Mouse (Mus musculus): ENCODE measurements around the gene Hnf4a. TPM values are rescaled to one million over a fixed set of nuclear protein-coding genes. Genes with fewer than 3 reads are reported as not detected.

Gene Hnf4a
- polyA plus RNA-seq, 1 experiment: 0.67 TPM

DNA sequence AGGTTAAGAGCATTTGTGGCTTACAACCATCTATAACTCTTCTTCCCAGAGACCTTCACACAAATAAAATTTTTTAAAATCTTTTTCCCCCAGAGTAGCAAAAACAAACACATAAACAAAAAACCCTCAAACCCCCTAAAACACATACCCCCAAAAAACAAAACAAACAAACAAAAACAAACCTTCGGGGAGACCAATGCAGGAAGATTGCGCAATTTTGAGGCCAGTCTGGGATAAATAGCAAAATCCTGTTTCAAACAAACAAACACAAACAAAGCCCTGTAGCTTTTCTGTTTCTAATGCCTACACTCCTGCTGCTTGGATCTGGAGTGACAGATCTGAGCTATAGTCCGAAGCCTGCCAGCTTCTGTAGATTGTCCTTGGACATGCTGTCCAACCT is 19.2 kb upstream of the Hnf4a start:
- DNase-seq: no peak
- Histone ChIP-seq H3K4me1 (ENCODE audit: control insufficient read depth, insufficient read depth, low read length) (no peaks in the 10 kb centered on the region), H3K4me3 (replicated peaks; ENCODE audit: extremely low read depth, low read depth, low read length) (no peak overlapping the region)
- TF ChIP-seq CTCF (IDR thresholded peaks at IDR 0.05; ENCODE audit: insufficient read depth, low read length) (no peak), POLR2A (IDR thresholded peaks at IDR 0.05; ENCODE audit: borderline replicate concordance, extremely low read depth, low read depth, low read length) (no peak)
- 74% methylated on average over 3 of the region's 3 CpGs for WGBS

DNA sequence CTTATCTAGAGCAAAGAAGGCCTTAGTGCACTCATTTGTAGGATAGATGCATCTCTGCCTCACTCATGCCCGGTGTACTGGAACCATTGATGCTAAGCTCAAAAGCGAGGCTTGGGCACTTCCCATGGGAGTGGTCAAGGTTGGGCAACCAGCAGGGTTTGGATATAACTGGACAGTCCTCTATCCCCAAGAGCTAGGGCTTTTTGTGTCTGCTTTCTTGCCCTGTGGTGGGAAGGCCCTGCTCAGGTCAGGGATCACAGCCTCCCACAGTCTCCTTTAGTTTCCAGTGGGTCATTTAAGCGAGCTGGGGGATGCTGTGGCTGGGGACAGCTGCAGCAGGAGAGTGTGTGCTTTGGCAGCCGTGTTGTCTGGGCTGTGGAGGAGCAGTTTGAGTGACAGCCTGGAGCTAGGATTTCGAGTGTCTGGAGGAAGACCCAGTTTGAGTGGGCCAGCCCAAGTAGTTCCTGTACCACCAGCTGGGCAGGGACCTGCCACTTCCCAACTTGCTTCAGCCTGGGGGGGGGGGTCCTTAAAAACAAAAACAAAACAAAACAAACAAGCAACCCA is 16.8 kb upstream of the Hnf4a start:
- DNase-seq: no peak
- no peak for TF ChIP-seq CTCF (IDR thresholded peaks at IDR 0.05; ENCODE audit: insufficient read depth, low read length)
- TF ChIP-seq POLR2A (IDR thresholded peaks at IDR 0.05; ENCODE audit: borderline replicate concordance, extremely low read depth, low read depth, low read length): no peak
- 47% methylated on average over 5 of the region's 5 CpGs for WGBS

DNA sequence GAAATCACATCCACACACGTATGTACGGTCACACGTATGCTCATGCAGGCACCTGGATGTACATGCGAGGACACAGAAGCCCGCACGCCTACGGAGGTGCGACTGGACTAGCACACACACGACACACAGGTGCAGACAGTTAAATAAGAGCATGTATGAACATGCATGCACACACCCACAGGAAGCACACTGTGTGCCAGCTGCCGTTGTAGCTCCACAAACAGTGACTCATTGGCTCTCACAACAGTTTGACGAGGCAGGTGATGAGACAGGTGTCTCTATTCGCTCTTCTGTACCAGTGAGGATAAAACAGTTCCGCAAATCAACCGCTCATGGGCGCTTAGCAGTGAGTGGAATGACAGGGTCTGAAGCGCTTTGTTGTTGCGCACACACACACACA is 16.0 kb upstream of the Hnf4a start:
- DNase-seq: no peak
- no peak for TF ChIP-seq POLR2A (IDR thresholded peaks at IDR 0.05; ENCODE audit: borderline replicate concordance, extremely low read depth, low read depth, low read length)
- TF ChIP-seq CTCF (IDR thresholded peaks at IDR 0.05; ENCODE audit: insufficient read depth, low read length): no peak
- H3K4me3 ChIP-seq (replicated peaks; ENCODE audit: extremely low read depth, low read depth, low read length): no peak overlapping the region
- 0 out of 2 replicates have a peak, but pooled peaks cover 2% of the 10 kb centered on the region for H3K4me1 ChIP-seq (ENCODE audit: control insufficient read depth, insufficient read depth, low read length)
- 88% methylated on average over 17 of the region's 17 CpGs for whole genome bisulfite sequencing

More for the DNA sequence above, 16.8 kb upstream of the Hnf4a start:
- Histone ChIP-seq H3K4me3 (replicated peaks; ENCODE audit: extremely low read depth, low read depth, low read length) (no peak overlapping the region), H3K4me1 (ENCODE audit: control insufficient read depth, insufficient read depth, low read length) (0 out of 2 replicates have a peak, but pooled peaks cover 2% of the 10 kb centered on the region)

DNA sequence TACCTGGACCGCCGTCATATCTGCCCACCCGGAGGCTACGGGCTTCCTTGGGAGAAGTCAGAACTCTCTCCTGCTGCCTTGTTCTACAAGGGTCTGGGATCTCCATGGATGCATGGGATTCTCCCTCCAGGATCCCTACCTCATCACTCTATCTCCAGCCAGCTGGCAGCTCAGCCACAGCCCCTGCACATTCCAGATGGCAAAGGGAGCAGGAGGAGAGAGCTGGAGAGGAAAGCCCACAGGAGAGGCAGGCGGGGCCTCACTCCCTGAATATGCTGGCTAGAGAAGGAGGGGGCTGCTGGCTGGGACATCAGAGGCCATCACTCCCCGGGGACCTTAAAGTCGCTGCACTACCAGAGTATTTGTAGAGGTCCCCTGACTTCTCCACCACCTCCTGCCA is 15.3 kb upstream of the Hnf4a start:
- DNase-seq: no peak
- Histone ChIP-seq H3K4me1 (ENCODE audit: control insufficient read depth, insufficient read depth, low read length) (0 out of 2 replicates have a peak, but pooled peaks cover 2% of the 10 kb centered on the region), H3K4me3 (replicated peaks; ENCODE audit: extremely low read depth, low read depth, low read length) (no peak overlapping the region)
- TF ChIP-seq CTCF (IDR thresholded peaks at IDR 0.05; ENCODE audit: insufficient read depth, low read length) (no peak), POLR2A (IDR thresholded peaks at IDR 0.05; ENCODE audit: borderline replicate concordance, extremely low read depth, low read depth, low read length) (no peak)
- 51% methylated on average over 7 of the region's 7 CpGs for WGBS

DNA sequence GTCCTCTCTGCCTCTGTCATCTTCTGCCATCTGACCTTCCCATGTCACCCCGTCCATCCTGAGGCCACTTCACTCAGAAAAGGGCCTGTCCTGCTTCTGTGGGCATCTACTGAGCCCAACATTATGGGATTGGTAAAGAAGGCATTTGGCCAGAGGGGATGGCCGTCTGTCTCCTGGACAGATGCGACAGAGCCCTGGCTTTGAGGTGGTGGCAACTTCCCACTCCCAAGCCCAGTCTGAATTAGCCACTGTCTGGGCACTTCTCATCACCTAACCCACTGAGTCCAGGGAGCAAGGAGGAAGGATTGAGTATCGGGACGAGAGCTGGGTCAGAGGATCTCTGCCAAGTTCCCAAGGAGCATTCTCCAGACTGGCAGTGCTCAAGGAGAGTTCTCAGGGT is 14.6 kb upstream of the Hnf4a start, which contains the start of gene R3hdml:
Gene R3hdml (plus strand): TSS at position 301 of the 400 bp plus-strand sequence.
- DNase-seq: no peak
- WGBS: 74% methylated on average over 5 of the region's 5 CpGs
- Histone ChIP-seq H3K4me1 (ENCODE audit: control insufficient read depth, insufficient read depth, low read length) (0 out of 2 replicates have a peak, but pooled peaks cover 2% of the 10 kb centered on the region), H3K4me3 (replicated peaks; ENCODE audit: extremely low read depth, low read depth, low read length) (no peak within 1 kb of the TSS)
- TF ChIP-seq CTCF (IDR thresholded peaks at IDR 0.05; ENCODE audit: insufficient read depth, low read length) (no peak), POLR2A (IDR thresholded peaks at IDR 0.05; ENCODE audit: borderline replicate concordance, extremely low read depth, low read depth, low read length) (no peak)

DNA sequence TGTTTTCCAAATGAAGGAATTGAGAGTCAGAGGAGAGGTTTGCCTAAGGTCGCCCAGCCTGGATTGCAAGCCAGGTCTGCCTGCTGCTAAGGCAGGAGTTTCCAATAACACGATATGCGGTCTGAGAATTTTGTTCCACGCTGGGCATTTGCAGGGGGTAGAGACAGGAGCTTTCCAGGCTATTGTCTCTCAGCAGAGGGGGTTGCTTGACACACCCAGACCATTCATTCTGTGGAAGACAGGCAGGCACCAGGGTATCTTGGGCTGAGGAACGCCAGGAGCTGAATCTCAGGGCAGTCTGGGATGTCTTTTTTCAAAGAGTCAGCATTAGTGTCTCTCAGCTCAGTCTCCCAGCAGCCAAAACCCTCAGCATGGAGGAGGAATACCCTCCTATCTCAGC is 13.6 kb upstream of the Hnf4a start:
- 53% methylated on average over 5 of the region's 5 CpGs for WGBS
- DNase-seq: no peak
- Histone ChIP-seq H3K4me3 (replicated peaks; ENCODE audit: extremely low read depth, low read depth, low read length) (no peak overlapping the region), H3K4me1 (ENCODE audit: control insufficient read depth, insufficient read depth, low read length) (0 out of 2 replicates have a peak, but pooled peaks cover 2% of the 10 kb centered on the region)
- TF ChIP-seq POLR2A (IDR thresholded peaks at IDR 0.05; ENCODE audit: borderline replicate concordance, extremely low read depth, low read depth, low read length) (no peak), CTCF (IDR thresholded peaks at IDR 0.05; ENCODE audit: insufficient read depth, low read length) (no peak)

DNA sequence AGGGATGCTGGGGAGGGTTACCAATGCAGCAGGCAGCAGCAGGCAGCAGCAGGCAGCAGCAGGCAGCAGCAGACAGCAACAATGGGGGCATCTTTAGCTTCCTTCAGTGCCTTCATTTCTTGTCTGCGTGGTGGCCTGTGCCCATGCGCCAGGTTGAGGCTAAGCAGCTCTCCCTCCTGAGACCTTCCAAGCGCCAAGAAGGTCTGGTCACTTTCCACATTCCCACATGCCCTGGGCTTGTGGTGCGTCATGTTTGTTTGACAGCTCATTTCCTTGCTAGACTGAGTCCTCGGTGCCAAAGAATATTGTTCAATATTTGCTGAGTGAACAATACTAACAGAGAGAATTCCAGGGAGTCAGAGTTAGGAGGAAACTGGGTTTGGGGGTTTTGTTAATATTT is 12.6 kb upstream of the Hnf4a start:
- TF ChIP-seq POLR2A (IDR thresholded peaks at IDR 0.05; ENCODE audit: borderline replicate concordance, extremely low read depth, low read depth, low read length) (no peak), CTCF (IDR thresholded peaks at IDR 0.05; ENCODE audit: insufficient read depth, low read length) (no peak)
- DNase-seq: peak; percentile 29
- Histone ChIP-seq H3K4me3 (replicated peaks; ENCODE audit: extremely low read depth, low read depth, low read length) (no peak overlapping the region), H3K4me1 (ENCODE audit: control insufficient read depth, insufficient read depth, low read length) (0 out of 2 replicates have a peak, but pooled peaks cover 2% of the 10 kb centered on the region)
- WGBS: 8% methylated on average over 5 of the region's 5 CpGs

DNA sequence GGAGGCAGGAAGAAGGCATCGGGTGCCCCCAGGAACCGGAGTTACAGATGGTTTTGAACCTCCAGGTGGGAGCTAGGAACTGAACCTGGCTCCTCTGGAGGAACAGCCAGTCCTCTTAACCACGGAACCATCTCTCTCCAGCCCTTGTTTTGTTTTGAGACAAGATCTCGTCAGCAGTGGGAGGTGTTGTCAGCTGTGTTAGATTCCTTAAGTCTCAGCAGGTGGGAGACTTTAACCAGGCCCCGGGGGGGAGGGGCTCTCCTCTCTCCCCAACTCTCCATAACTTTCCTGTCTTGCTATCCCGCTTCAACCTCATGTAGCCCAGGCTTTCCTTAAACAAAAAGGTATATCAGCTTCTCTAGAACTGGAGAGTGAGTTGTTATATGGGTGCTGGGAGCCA is 12.2 kb upstream of the Hnf4a start:
- TF ChIP-seq POLR2A (IDR thresholded peaks at IDR 0.05; ENCODE audit: borderline replicate concordance, extremely low read depth, low read depth, low read length) (no peak), CTCF (IDR thresholded peaks at IDR 0.05; ENCODE audit: insufficient read depth, low read length) (no peak)
- DNase-seq: no peak
- Histone ChIP-seq H3K4me1 (ENCODE audit: control insufficient read depth, insufficient read depth, low read length) (0 out of 2 replicates have a peak, but pooled peaks cover 2% of the 10 kb centered on the region), H3K4me3 (replicated peaks; ENCODE audit: extremely low read depth, low read depth, low read length) (no peak overlapping the region)
- 33% methylated on average over 6 of the region's 6 CpGs for WGBS

DNA sequence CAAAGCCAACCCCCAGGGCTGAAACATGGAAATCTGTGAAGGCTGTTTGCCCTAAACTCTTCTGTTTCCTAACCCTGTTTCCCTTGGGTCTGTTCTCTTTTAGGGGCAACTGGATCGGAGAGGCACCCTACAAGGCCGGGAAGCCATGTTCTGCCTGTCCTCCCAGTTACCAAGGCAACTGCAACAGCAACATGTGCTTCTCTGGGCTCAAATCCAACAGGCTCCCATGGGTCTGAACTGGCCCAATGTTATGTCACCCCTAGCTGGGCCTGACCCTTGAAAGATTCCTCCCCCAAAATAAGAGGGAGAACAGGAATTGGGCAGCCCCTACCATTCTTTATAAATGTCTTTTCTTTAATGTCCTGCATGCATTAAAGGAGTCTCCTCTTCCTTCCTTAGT is 4.4 kb upstream of the Hnf4a start:
- 63% methylated on average over 2 of the region's 2 CpGs for WGBS

DNA sequence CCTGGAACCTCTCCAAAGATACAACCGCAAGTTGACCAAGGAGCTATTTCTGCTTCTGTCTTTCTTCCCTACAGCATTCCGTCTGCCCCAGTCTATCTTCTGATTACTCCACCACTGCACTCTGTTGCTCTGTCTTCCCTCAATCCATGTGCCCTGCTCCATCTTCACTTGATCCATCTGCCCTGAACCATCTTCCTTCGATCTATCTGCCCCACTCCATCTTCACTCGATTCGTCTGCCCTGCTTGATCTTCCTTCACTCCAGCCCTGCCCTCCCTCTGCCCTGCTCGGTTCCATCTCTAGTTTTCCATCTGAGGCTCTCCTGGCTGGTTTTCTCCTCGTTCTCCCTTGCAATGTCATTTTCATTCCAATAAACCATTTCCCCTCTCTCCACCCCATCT is 3.4 kb upstream of the Hnf4a start:
- H3K4me3 ChIP-seq (replicated peaks; ENCODE audit: extremely low read depth, low read depth, low read length): no peak overlapping the region
- no peak for DNase-seq
- no peaks in the 10 kb centered on the region for H3K4me1 ChIP-seq (ENCODE audit: control insufficient read depth, insufficient read depth, low read length)
- 66% methylated on average over 7 of the region's 7 CpGs for WGBS
- no peak for TF ChIP-seq CTCF (IDR thresholded peaks at IDR 0.05; ENCODE audit: insufficient read depth, low read length)
- no peak for TF ChIP-seq POLR2A (IDR thresholded peaks at IDR 0.05; ENCODE audit: borderline replicate concordance, extremely low read depth, low read depth, low read length)

More for the DNA sequence above, 4.4 kb upstream of the Hnf4a start:
- Histone ChIP-seq H3K4me3 (replicated peaks; ENCODE audit: extremely low read depth, low read depth, low read length) (no peak overlapping the region), H3K4me1 (ENCODE audit: control insufficient read depth, insufficient read depth, low read length) (no peaks in the 10 kb centered on the region)
- DNase-seq: no peak
- TF ChIP-seq POLR2A (IDR thresholded peaks at IDR 0.05; ENCODE audit: borderline replicate concordance, extremely low read depth, low read depth, low read length): no peak
- TF ChIP-seq CTCF (IDR thresholded peaks at IDR 0.05; ENCODE audit: insufficient read depth, low read length): no peak

Measured in lung, adult 2 months (tissue).